Mouse (Mus musculus): ENCODE data around the gene Ttll11. TPM values are rescaled to one million over a fixed set of nuclear protein-coding genes. Genes with fewer than 3 reads are reported as not detected.

Gene Ttll11
- polyA plus RNA-seq, 1 experiment, result 24.8 TPM

- no peak for DNase-seq (ENCODE audit: extremely low spot score in 1 of 2, low spot score in 1 of 2)
Observed at GRCm38 (mm10) chr2:35785877-35786276, 193.8 kb downstream of the Ttll11 start.

- DNase-seq (ENCODE audit: extremely low spot score in 1 of 2, low spot score in 1 of 2), result no peak
Observed at GRCm38 (mm10) chr2:35783368-35783767, 196.3 kb downstream of the Ttll11 start.

- peak in 1 of 2 experiments; percentile 39 for DNase-seq (ENCODE audit: extremely low spot score in 1 of 2, low spot score in 1 of 2)
Observed at GRCm38 (mm10) chr2:35779266-35779665, 200.4 kb downstream of the Ttll11 start.

- DNase-seq (ENCODE audit: extremely low spot score in 1 of 2, low spot score in 1 of 2), result peak in 1 of 2 experiments; percentile 32
Observed at GRCm38 (mm10) chr2:35776935-35777334, 202.8 kb downstream of the Ttll11 start.

GRCm38 (mm10) chr2:35775651-35776055 is 204.1 kb downstream of the Ttll11 start:
- peak; percentile 46 to 66 for DNase-seq (ENCODE audit: extremely low spot score in 1 of 2, low spot score in 1 of 2)

GRCm38 (mm10) chr2:35770541-35770940 is 209.2 kb downstream of the Ttll11 start:
- peak in 1 of 2 experiments; percentile 36 for DNase-seq (ENCODE audit: extremely low spot score in 1 of 2, low spot score in 1 of 2)

- DNase-seq (ENCODE audit: extremely low spot score in 1 of 2, low spot score in 1 of 2), result no peak
Observed at GRCm38 (mm10) chr2:35769398-35769797, 210.3 kb downstream of the Ttll11 start.

- DNase-seq (ENCODE audit: extremely low spot score in 1 of 2, low spot score in 1 of 2), result peak; percentile 84 to 89
Observed at GRCm38 (mm10) chr2:35768538-35769238, 211.0 kb downstream of the Ttll11 start.

GRCm38 (mm10) chr2:35767834-35768537 is 211.7 kb downstream of the Ttll11 start:
- DNase-seq (ENCODE audit: extremely low spot score in 1 of 2, low spot score in 1 of 2), result peak; percentile 77

GRCm38 (mm10) chr2:35764328-35764727 is 215.4 kb downstream of the Ttll11 start:
- no peak for DNase-seq (ENCODE audit: extremely low spot score in 1 of 2, low spot score in 1 of 2)

GRCm38 (mm10) chr2:35763818-35764217 is 215.9 kb downstream of the Ttll11 start:
- DNase-seq (ENCODE audit: extremely low spot score in 1 of 2, low spot score in 1 of 2), result no peak

GRCm38 (mm10) chr2:35761458-35761857 is 218.3 kb downstream of the Ttll11 start:
- no peak for DNase-seq (ENCODE audit: extremely low spot score in 1 of 2, low spot score in 1 of 2)

- no peak for DNase-seq (ENCODE audit: extremely low spot score in 1 of 2, low spot score in 1 of 2)
Observed at GRCm38 (mm10) chr2:35760867-35761266, 218.8 kb downstream of the Ttll11 start.

GRCm38 (mm10) chr2:35760352-35760751 is 219.4 kb downstream of the Ttll11 start:
- peak in 1 of 2 experiments; percentile 25 for DNase-seq (ENCODE audit: extremely low spot score in 1 of 2, low spot score in 1 of 2)

GRCm38 (mm10) chr2:35756467-35756866 is 223.2 kb downstream of the Ttll11 start:
- DNase-seq (ENCODE audit: extremely low spot score in 1 of 2, low spot score in 1 of 2), result no peak

- DNase-seq (ENCODE audit: extremely low spot score in 1 of 2, low spot score in 1 of 2), result no peak
Observed at GRCm38 (mm10) chr2:35751781-35752505, 227.8 kb downstream of the Ttll11 start.

GRCm38 (mm10) chr2:35750533-35751141 is 229.1 kb downstream of the Ttll11 start:
- DNase-seq (ENCODE audit: extremely low spot score in 1 of 2, low spot score in 1 of 2), result no peak

GRCm38 (mm10) chr2:35747371-35748035 is 232.2 kb downstream of the Ttll11 start:
- no peak for DNase-seq (ENCODE audit: extremely low spot score in 1 of 2, low spot score in 1 of 2)

- no peak for DNase-seq (ENCODE audit: extremely low spot score in 1 of 2, low spot score in 1 of 2)
Observed at GRCm38 (mm10) chr2:35746638-35747037, 233.1 kb downstream of the Ttll11 start.

- DNase-seq (ENCODE audit: extremely low spot score in 1 of 2, low spot score in 1 of 2), result no peak
Observed at GRCm38 (mm10) chr2:35745876-35746275, 233.8 kb downstream of the Ttll11 start.

Measured in frontal cortex, adult 2 months (tissue).